Mouse (Mus musculus) lung, adult 10 weeks (tissue): Measurements from ENCODE around the gene Lrrc39. TPM values are rescaled to one million over a fixed set of nuclear protein-coding genes. Genes with fewer than 3 reads are reported as not detected.

ENCODE experiments used
- polyA plus RNA-seq: library from polyadenylated mRNA; stranded (reverse); fragments of 350-450 nt; fragmentation: Illumina TruSeq; extraction: RNeasy Lipid Tissue Mini Kit (QIAGEN cat#74804); gene quantifications from one replicate; pipeline ENCODE4 v1.2.3, GENCODE M21; 2014; ENCODE audit warnings: low read depth, low replicate concordance; ENCODE audit not compliant: insufficient read depth

The Lrrc39 gene
- 0.66 TPM for polyA plus RNA-seq

DNA sequence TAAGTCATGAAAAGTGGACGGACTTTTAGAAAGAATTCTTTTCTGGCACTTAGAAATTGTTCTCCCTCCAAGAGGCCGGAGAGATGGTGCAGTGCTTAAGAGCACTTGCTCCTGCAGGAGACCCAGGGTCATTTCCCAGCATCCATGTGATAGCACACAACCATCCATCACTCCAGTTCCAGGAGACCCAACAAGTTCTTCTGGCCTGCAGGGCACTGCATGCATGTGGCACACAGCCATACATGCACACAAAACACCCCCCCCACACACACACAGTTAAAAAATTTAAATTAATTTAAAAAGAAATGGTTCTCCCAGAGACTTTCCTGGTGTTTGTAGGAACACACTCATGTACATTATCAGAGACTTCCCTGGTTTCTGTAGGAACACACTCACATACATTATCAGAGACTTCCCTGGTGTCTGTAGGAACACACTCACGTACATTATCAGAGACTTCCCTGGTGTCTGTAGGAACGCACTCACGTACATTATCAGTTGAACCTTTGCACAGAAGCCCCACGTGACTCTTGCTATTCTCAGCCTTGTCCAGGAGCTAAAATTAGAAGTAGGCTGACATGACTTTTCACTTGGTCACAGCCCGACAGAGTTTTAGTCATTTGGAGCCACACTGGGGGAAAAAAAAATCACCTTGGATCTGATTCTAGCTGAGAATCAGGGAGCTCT lies at the start of gene Lrrc39:
Gene Lrrc39, plus strand, starts transcription at position 566 of the 687 bp plus-strand sequence.

DNA sequence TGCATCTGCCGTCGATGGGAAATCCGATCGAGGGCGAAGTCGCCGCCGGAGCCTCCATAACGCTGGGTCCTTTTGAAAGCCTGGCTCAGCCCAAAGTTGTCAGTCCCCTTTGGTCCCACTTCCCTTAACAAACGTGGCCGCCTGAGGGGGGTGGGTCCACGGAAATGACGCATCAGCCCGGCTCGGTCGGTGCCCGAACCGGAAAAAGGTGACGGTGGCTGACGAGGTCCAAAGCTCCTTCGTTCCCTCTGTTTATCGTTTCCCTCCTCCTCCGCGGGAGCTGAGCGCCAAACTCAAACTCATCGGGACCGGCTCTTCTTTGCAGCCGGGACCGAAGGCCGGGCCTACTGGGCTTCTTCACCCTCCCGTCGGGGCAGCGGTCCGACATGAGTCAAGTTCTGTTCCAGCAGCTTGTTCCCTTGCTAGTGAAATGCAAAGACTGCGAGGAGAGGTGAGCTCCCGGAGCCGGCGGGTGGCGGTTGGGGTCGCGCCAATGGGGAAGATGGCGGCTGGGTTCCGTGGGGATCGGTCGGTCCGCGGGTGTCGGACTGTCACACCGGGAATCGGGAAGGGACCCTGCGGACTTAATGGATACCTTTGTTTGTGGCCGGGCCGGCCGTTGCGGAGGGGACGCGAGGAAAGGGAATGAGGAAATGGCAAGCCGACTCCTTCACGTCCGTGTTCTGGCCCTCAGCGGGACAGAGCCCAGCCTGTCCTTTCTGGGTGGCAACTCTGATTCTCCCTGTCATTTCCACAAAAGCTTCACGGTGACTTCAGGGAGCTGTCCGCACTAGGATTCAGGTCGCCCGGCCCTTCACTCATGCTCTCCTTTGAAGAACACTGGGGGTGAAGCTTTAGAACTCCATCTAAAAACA lies 32.2 kb downstream of the Lrrc39 start, which contains the start of gene Sass6:
Gene Sass6, plus strand, starts transcription at position 255 of the 875 bp plus-strand sequence.

DNA sequence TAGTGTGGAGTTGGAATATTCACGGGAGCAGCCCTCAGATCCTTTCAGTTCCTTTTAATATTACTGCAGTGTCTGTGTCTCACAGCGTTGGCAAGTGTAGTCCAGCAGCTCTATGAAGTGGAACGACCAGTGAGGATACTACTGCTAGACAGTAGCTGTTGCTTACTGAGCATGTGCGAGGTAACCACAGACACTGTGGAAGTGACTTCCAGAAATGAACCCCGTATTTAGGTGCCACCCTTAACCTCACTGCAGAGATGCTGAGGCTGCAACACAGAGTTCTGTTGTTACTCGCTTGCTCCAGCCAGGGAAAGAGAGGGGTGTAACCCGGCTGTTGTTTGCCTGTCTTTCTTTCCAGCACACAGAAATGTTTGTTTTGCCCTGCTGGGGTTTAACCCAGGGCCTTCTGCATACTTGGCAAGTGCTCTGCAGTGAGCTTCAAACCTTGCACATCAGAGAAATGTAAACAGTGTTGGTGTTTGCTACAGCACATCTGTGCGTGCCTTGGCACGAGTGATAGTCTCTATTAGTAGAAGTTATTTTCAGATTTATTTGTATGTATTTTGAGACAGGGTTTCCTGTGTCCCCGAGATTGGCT lies 51.6 kb downstream of the Lrrc39 start, which contains the start of gene Trmt13:
Gene Trmt13, minus strand, starts transcription at position 293 of the 598 bp plus-strand sequence.

Other genes with a start within 250 kb of the Lrrc39 start
- 9.0 TPM for gene Cdc14a, start 138.9 kb upstream of the Lrrc39 start, polyA plus RNA-seq
- 22.4 TPM for gene Rtca, start 54.8 kb upstream of the Lrrc39 start, polyA plus RNA-seq
- gene Dbt, start 49.9 kb upstream of the Lrrc39 start, polyA plus RNA-seq = 9.7 TPM
- gene Sass6, start 32.0 kb downstream of the Lrrc39 start, polyA plus RNA-seq = 1.7 TPM
- gene Trmt13, start 51.6 kb downstream of the Lrrc39 start, polyA plus RNA-seq = 5.3 TPM
- 29.2 TPM for gene Mfsd14a, start 99.7 kb downstream of the Lrrc39 start, polyA plus RNA-seq
- gene Gm43191, start 118.3 kb downstream of the Lrrc39 start, polyA plus RNA-seq = not detected
- 10.2 TPM for gene Slc35a3, start 149.9 kb downstream of the Lrrc39 start, polyA plus RNA-seq
- 3.3 TPM for gene Agl, start 245.2 kb downstream of the Lrrc39 start, polyA plus RNA-seq